Mouse (Mus musculus): Measurements from ENCODE around the gene Rftn1. TPM values are rescaled to one million over a fixed set of nuclear protein-coding genes. Genes with fewer than 3 reads are reported as not detected.

Rftn1 gene
- total RNA-seq, 1 experiment, result 5.0 TPM

- TF ChIP-seq ZC3H11A (IDR thresholded peaks at IDR 0.05; ENCODE audit: borderline replicate concordance, low read depth, low read length) (no peak), ZNF384 (IDR thresholded peaks at IDR 0.05; ENCODE audit: low read depth, low read length) (no peak), CHD2 (IDR thresholded peaks at IDR 0.05; ENCODE audit: low read depth, low read length) (no peak), HCFC1 (IDR thresholded peaks at IDR 0.05; ENCODE audit: borderline replicate concordance, insufficient read depth, low read length) (no peak), MAFK (IDR thresholded peaks at IDR 0.05; ENCODE audit: insufficient read depth, low read depth, low read length) (no peak)
- H3K9me3 ChIP-seq (ENCODE audit: control insufficient read depth, insufficient read depth, low read depth, low read length), result no peaks in the 10 kb centered on the region
- H3K27ac ChIP-seq (ENCODE audit: insufficient read depth, low read depth, low read length, poor library complexity, severe bottlenecking), result no peak overlapping the region
- DNase-seq (ENCODE audit: low read depth, low spot score), result no peak
- no peak overlapping the region for H3K9ac ChIP-seq (ENCODE audit: insufficient read depth, low read depth, low read length, poor library complexity, severe bottlenecking)
- no peaks in the 10 kb centered on the region for H3K4me1 ChIP-seq (ENCODE audit: control insufficient read depth in 2 of 2, insufficient read depth in 2 of 2, low read length in 2 of 2, poor library complexity in 1 of 2)
- H3K4me3 ChIP-seq (ENCODE audit: insufficient read depth in 1 of 2, low read depth in 1 of 2, low read length in 2 of 2, poor library complexity in 1 of 2, severe bottlenecking in 1 of 2), result no peak overlapping the region
- in situ Hi-C loops (cut with MboI; ENCODE audit: low sequenced_read_pairs in 2 of 2, unreplicated experiment in 2 of 2), result no loop called here
- no peaks in the 10 kb centered on the region for H3K36me3 ChIP-seq (ENCODE audit: control insufficient read depth, insufficient read depth, low read length, poor library complexity, severe bottlenecking)
Measured at GRCm38 (mm10) chr17:50061446-50061845, 129.0 kb downstream of the Rftn1 start.

DNA sequence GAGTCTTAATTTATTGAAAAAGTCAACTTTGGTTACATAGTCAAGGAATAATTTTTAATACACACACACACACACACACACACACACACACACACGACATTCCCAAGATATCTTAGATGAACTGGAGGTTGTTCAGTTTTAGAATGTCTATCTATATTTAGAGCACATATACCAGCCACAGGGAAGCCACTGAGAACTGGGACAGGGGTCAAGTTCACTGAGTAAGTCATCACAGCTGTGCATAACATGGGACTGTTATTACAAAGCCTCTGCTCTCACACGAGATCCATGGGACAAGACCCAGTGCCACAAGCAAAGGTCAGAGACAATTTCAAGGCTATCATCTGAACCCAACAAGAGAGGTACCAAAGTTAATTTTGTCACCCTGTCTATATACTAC, 130.3 kb downstream of the Rftn1 start:
- Histone ChIP-seq H3K9ac (ENCODE audit: insufficient read depth, low read depth, low read length, poor library complexity, severe bottlenecking) (no peak overlapping the region), H3K4me3 (ENCODE audit: insufficient read depth in 1 of 2, low read depth in 1 of 2, low read length in 2 of 2, poor library complexity in 1 of 2, severe bottlenecking in 1 of 2) (no peak overlapping the region), H3K36me3 (ENCODE audit: control insufficient read depth, insufficient read depth, low read length, poor library complexity, severe bottlenecking) (no peaks in the 10 kb centered on the region), H3K9me3 (ENCODE audit: control insufficient read depth, insufficient read depth, low read depth, low read length) (no peaks in the 10 kb centered on the region), H3K27ac (ENCODE audit: insufficient read depth, low read depth, low read length, poor library complexity, severe bottlenecking) (no peak overlapping the region), H3K4me1 (ENCODE audit: control insufficient read depth in 2 of 2, insufficient read depth in 2 of 2, low read length in 2 of 2, poor library complexity in 1 of 2) (no peaks in the 10 kb centered on the region)
- in situ Hi-C loops (cut with MboI; ENCODE audit: low sequenced_read_pairs in 2 of 2, unreplicated experiment in 2 of 2), result no loop called here
- TF ChIP-seq ZC3H11A (IDR thresholded peaks at IDR 0.05; ENCODE audit: borderline replicate concordance, low read depth, low read length) (no peak), MAFK (IDR thresholded peaks at IDR 0.05; ENCODE audit: insufficient read depth, low read depth, low read length) (no peak), ZNF384 (IDR thresholded peaks at IDR 0.05; ENCODE audit: low read depth, low read length) (no peak), CHD2 (IDR thresholded peaks at IDR 0.05; ENCODE audit: low read depth, low read length) (no peak), HCFC1 (IDR thresholded peaks at IDR 0.05; ENCODE audit: borderline replicate concordance, insufficient read depth, low read length) (no peak)
- DNase-seq (ENCODE audit: low read depth, low spot score), result no peak

- no peak for TF ChIP-seq ZC3H11A (IDR thresholded peaks at IDR 0.05; ENCODE audit: borderline replicate concordance, low read depth, low read length)
- no peak for TF ChIP-seq ZNF384 (IDR thresholded peaks at IDR 0.05; ENCODE audit: low read depth, low read length)
- no peak for TF ChIP-seq HCFC1 (IDR thresholded peaks at IDR 0.05; ENCODE audit: borderline replicate concordance, insufficient read depth, low read length)
- TF ChIP-seq CHD2 (IDR thresholded peaks at IDR 0.05; ENCODE audit: low read depth, low read length), result no peak
- no peak for TF ChIP-seq MAFK (IDR thresholded peaks at IDR 0.05; ENCODE audit: insufficient read depth, low read depth, low read length)
- H3K4me1 ChIP-seq (ENCODE audit: control insufficient read depth in 2 of 2, insufficient read depth in 2 of 2, low read length in 2 of 2, poor library complexity in 1 of 2), result no peaks in the 10 kb centered on the region
- H3K27ac ChIP-seq (ENCODE audit: insufficient read depth, low read depth, low read length, poor library complexity, severe bottlenecking), result no peak overlapping the region
- no peaks in the 10 kb centered on the region for H3K36me3 ChIP-seq (ENCODE audit: control insufficient read depth, insufficient read depth, low read length, poor library complexity, severe bottlenecking)
- in situ Hi-C loops (cut with MboI; ENCODE audit: low sequenced_read_pairs in 2 of 2, unreplicated experiment in 2 of 2), result no loop called here
- no peak overlapping the region for H3K9ac ChIP-seq (ENCODE audit: insufficient read depth, low read depth, low read length, poor library complexity, severe bottlenecking)
- H3K9me3 ChIP-seq (ENCODE audit: control insufficient read depth, insufficient read depth, low read depth, low read length), result no peaks in the 10 kb centered on the region
- no peak overlapping the region for H3K4me3 ChIP-seq (ENCODE audit: insufficient read depth in 1 of 2, low read depth in 1 of 2, low read length in 2 of 2, poor library complexity in 1 of 2, severe bottlenecking in 1 of 2)
- no peak for DNase-seq (ENCODE audit: low read depth, low spot score)
Measured at GRCm38 (mm10) chr17:50059417-50059816, 131.1 kb downstream of the Rftn1 start.

GRCm38 (mm10) chr17:50055154-50055756, 135.2 kb downstream of the Rftn1 start:
- Histone ChIP-seq H3K4me1 (ENCODE audit: control insufficient read depth in 2 of 2, insufficient read depth in 2 of 2, low read length in 2 of 2, poor library complexity in 1 of 2) (no peaks in the 10 kb centered on the region), H3K27ac (ENCODE audit: insufficient read depth, low read depth, low read length, poor library complexity, severe bottlenecking) (no peak overlapping the region), H3K4me3 (ENCODE audit: insufficient read depth in 1 of 2, low read depth in 1 of 2, low read length in 2 of 2, poor library complexity in 1 of 2, severe bottlenecking in 1 of 2) (no peak overlapping the region), H3K9me3 (ENCODE audit: control insufficient read depth, insufficient read depth, low read depth, low read length) (no peaks in the 10 kb centered on the region), H3K36me3 (ENCODE audit: control insufficient read depth, insufficient read depth, low read length, poor library complexity, severe bottlenecking) (no peaks in the 10 kb centered on the region), H3K9ac (ENCODE audit: insufficient read depth, low read depth, low read length, poor library complexity, severe bottlenecking) (no peak overlapping the region)
- TF ChIP-seq MAFK (IDR thresholded peaks at IDR 0.05; ENCODE audit: insufficient read depth, low read depth, low read length) (no peak), CHD2 (IDR thresholded peaks at IDR 0.05; ENCODE audit: low read depth, low read length) (no peak)
- in situ Hi-C loops (cut with MboI; ENCODE audit: low sequenced_read_pairs in 2 of 2, unreplicated experiment in 2 of 2), result no loop called here
- no peak for DNase-seq (ENCODE audit: low read depth, low spot score)

DNA sequence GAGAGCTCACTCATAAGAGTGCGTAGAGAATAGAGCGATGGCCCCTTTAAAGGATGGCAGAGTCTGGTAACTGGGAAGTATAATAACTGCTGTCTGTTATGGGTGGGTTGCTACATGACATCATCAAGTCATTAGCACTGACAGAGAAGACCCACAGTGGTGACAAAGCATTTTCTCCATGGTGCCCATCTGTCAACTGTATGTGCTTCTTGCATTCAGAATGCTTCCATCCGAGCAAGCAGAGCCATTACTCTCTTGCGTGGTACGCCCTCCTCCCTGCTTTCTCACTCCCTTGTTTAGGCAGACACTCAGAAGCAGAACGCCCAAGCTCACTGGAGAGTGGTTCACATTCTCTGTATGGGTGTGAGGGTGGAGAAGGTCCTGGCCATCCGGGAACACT, 135.9 kb downstream of the Rftn1 start:
- no peaks in the 10 kb centered on the region for H3K9me3 ChIP-seq (ENCODE audit: control insufficient read depth, insufficient read depth, low read depth, low read length)
- H3K4me3 ChIP-seq (ENCODE audit: insufficient read depth in 1 of 2, low read depth in 1 of 2, low read length in 2 of 2, poor library complexity in 1 of 2, severe bottlenecking in 1 of 2), result no peak overlapping the region
- H3K9ac ChIP-seq (ENCODE audit: insufficient read depth, low read depth, low read length, poor library complexity, severe bottlenecking), result no peak overlapping the region
- no peaks in the 10 kb centered on the region for H3K4me1 ChIP-seq (ENCODE audit: control insufficient read depth in 2 of 2, insufficient read depth in 2 of 2, low read length in 2 of 2, poor library complexity in 1 of 2)
- no peak for TF ChIP-seq ZNF384 (IDR thresholded peaks at IDR 0.05; ENCODE audit: low read depth, low read length)
- TF ChIP-seq CHD2 (IDR thresholded peaks at IDR 0.05; ENCODE audit: low read depth, low read length), result no peak
- TF ChIP-seq ZC3H11A (IDR thresholded peaks at IDR 0.05; ENCODE audit: borderline replicate concordance, low read depth, low read length), result no peak
- TF ChIP-seq HCFC1 (IDR thresholded peaks at IDR 0.05; ENCODE audit: borderline replicate concordance, insufficient read depth, low read length), result no peak
- TF ChIP-seq MAFK (IDR thresholded peaks at IDR 0.05; ENCODE audit: insufficient read depth, low read depth, low read length), result no peak
- no peak overlapping the region for H3K27ac ChIP-seq (ENCODE audit: insufficient read depth, low read depth, low read length, poor library complexity, severe bottlenecking)
- no peak for DNase-seq (ENCODE audit: low read depth, low spot score)
- in situ Hi-C loops (cut with MboI; ENCODE audit: low sequenced_read_pairs in 2 of 2, unreplicated experiment in 2 of 2), result no loop called here
- no peaks in the 10 kb centered on the region for H3K36me3 ChIP-seq (ENCODE audit: control insufficient read depth, insufficient read depth, low read length, poor library complexity, severe bottlenecking)
